Mouse (Mus musculus): ENCODE measurements around the gene Snx1.

DNA sequence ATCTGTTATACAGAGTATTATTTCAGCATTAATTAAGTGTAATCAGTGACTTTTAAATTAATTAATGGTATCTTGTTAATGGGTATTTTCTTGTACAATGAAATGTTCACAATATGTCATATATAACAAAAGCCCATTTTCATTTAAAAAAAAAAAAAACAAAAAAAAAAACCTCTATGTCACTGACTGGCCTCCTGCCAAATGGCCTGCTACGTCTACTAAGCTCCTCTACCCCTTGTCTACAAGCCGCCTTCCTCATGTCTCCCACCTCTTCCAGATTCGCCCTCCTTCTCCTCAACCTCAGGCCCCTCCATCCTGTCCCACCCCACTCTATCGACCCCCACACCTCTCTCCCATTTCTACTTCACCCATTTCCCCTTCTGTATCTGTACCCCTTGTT is 74.9 kb downstream of the Snx1 start:
- TF ChIP-seq CTCF (IDR thresholded peaks at IDR 0.05; ENCODE audit: borderline replicate concordance, control insufficient read depth, extremely low read depth, insufficient read depth, low read length, poor library complexity) = no peak
- no peak for TF ChIP-seq POLR2A (IDR thresholded peaks at IDR 0.05; ENCODE audit: control insufficient read depth, extremely low read depth, insufficient read depth, low read length, poor library complexity)

All from thymus, adult 2 months (tissue).